Mouse (Mus musculus) layer of hippocampus, adult 9-10 months (tissue): ENCODE results near the gene Txndc2.

Experiments
- DNase-seq: peaks from one replicate; pipeline ENCODE4 v3.0.0; 2022; ENCODE audit warnings: low spot score

The Txndc2 gene

GRCm38 (mm10) chr17:65641734-65642218 lies at the start of gene Txndc2:
Gene Txndc2, minus strand, starts transcription at chr17:65642168.
- DNase-seq, result no peak

GRCm38 (mm10) chr17:65683731-65684130 lies 41.8 kb upstream of the Txndc2 start:
- no peak for DNase-seq

DNA sequence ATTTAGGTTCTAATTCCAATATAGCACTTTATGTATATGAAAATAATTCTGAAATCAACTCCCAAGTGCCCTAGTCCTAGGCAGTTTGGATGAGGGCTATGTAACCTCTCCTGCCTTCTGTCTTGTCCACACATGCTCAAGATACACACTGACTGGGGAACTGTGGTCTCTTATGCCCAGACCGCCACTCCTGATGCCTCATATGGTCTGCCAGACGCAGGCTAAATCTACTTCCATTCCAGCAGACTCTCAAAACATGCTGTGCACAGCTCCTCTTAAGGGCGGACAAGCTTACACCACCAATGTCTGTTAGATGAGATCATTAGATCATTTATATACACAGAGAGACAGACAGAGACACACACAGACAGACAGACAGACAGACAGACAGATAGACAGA lies 41.3 kb upstream of the Txndc2 start:
- DNase-seq, result no peak

DNA sequence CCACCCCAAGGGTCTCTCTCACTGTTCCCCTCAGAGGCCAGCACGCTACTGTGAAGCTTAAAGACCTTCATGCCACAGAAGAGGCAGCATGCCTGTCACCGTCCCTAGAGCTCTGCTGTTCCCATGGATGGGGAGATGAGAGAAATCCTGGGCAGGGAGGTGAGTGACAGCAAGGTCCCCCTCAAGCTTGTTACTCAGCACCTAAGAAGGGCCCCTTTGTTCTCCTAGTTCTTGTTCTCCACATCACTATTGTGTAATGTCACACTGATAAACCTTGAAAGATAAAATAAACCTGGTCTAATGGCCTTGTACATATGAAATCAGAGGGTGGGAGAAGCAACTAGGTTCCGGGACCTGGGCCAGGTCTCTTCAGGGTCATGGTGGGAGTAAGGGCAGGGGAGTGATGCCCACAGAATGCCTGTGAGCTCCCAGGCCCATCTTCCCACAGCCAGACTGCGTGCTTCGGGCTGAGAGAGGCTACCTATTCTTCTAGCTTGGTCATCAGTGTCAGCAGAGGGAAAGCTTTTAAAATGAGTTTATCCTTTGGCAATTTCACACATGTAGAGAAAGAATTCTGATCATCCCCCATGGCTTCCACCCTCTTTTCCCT lies 40.2 kb upstream of the Txndc2 start:
- DNase-seq, result no peak

DNA sequence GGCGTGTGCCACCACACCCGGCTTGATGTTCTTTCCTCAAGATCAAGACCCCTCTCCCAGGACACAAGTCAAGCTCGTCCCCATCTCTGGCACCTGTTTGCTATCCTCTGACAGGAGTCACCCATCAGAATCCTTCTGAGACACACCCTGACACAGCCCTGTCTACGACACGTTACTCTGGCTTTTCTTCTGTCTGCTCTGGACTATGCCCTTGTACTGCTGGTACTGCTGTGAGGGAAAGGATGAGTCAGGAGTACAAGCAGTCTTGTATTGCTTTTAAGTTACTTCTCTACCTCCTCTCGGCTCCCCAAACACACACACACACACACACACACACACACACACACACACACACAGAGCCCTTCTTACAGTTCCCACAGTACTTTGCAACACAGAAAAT lies 39.5 kb upstream of the Txndc2 start:
- DNase-seq, result no peak

DNA sequence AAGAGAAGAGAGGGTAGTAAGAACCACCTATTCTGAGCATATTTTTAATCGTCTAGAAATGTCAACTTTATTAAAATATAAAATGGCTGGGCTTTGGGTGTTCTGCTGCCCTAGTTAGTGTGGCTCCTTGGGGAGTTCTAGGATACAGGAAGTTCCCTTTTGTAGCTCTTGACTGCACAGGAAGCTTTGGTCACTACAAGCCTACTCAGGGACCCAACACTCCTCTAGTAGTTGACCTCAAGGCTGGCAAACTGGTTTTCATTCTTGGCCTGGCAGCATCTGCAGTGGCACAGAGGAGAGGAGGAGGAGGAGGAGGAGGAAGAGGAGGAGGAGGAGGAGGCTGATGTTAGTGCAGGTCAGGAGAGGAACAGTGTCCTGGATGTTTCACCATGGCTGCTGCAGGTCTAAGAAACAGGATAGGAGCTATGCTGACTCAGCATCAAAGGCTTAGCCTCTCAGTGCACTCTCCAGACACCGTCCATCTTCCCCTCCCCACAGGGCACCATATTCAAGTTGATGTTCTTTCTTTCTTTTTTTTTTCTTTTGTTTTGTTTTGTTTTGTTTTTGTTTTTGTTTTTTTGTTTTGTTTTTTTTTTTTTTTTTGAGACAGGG lies 38.9 kb upstream of the Txndc2 start:
- no peak for DNase-seq

GRCm38 (mm10) chr17:65679806-65680446 lies 38.0 kb upstream of the Txndc2 start:
- DNase-seq, result no peak

- DNase-seq, result no peak
Observed at GRCm38 (mm10) chr17:65677742-65678141, 35.8 kb upstream of the Txndc2 start.

GRCm38 (mm10) chr17:65676536-65676935 lies 34.6 kb upstream of the Txndc2 start:
- DNase-seq, result no peak

DNA sequence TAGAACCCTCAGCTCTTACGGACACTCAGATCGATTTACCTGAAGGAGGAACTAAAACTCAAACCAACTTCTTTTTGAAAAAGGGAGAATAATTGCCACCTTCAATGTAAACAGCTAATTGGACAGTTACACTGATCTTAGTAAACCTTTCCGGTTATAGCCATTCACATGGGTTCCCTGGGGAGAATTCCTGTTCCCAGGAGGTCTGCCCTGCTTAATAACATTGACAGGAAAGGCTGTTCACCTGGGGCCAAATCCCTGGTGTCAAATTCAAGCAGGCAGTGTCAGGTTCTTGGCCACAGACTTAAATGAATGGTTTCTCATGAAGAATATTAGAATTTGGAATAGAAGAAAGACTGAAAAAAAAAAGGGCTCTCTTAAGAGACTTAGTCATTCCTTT lies 34.0 kb upstream of the Txndc2 start:
- no peak for DNase-seq

DNA sequence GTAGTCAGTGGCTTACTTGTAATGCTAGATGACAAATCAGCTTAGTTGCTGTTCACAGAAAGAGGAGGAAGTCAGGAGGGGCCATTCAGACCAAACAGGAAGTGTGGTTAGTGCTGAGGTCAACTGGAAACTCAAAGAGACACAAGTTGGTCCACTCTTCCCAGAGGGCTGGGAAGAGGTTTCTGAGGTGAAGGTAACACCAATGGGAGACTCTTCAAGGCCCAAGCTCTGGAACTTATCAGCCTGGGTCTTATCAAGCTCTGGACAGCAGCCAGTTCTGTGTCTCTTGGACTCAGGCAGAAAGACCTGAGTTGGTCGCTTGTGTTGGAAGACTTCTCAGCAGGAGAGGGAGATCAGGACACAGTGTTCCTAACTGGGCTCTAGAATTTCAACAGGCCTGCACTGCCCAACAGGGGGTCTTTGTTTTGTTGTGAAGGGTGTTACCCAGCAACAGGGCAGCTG lies 32.8 kb upstream of the Txndc2 start:
- DNase-seq, result no peak

DNA sequence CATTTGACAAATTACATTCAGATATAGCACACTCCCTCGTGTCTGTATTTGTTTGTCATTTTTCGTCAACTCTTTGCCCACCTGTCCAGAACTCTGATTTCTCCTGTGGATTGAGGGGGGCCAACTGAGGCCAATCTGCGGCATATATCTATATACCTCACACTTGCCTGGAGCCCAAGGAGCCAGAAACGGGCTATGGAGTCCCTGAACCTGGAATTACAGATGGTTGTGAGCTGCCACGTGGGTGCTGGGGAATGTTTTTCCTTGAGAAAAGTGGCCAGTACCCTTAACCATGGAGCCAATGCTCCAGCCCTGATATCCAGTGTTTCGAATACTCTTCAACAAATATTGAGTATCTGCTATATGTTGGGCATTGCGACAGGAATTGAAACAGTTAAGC lies 31.0 kb upstream of the Txndc2 start:
- no peak for DNase-seq

- DNase-seq, result no peak
Observed at GRCm38 (mm10) chr17:65669061-65669460, 27.1 kb upstream of the Txndc2 start.

DNA sequence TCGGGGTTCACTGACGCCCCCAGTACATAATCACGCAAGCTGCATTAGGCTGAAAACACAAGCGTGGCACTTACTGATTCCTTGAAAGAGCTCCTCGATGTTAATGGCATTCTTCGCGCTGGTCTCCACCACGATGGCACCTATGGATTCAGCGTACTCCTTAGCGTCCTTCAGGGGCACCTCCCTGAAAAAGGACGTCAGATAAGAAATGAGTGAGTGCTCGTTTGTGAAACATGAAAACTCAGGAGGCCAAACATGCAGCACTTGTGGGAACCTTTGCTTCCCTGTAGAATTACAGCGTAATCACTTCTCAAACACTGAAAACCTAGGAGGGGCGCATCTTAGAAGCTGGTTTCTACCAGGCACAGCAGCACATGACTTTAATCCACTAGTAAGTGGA lies 25.8 kb upstream of the Txndc2 start:
- DNase-seq, result no peak

DNA sequence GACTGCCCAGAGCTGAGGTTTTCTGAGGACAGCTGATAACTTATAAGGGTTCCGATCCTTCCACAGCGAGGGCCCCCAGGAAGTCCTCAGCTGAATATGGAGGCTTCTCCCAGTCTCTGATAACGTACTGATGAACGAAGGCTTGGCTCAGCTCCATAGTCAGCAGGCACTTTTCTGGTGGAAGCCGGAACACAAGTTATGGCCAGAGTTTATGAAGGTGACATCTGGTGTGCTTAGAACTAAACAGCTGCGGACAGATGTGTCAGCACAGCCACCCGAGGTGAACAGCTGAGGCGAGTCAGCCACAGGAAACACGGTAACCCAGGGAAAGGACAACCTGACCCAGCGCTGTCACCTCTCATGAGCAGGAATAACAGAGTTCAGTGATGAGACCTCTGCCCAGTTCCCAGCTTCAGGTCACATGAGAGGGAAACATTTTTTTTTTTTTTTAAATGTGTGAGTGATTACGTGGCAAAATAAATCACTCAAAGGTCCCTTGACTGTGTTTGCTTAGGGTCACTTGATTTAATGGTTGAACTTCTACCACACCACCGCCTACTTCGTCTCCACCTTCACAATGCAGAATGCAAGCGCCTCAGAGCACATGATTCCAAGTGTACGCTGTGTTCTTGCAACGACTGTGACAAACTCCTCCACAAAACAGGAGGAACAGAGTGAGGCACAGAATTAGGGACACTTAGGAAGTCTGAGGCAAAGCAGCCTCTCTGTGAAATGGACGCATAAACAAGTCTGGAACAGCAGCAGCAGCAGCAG lies 24.6 kb upstream of the Txndc2 start:
- no peak for DNase-seq

DNA sequence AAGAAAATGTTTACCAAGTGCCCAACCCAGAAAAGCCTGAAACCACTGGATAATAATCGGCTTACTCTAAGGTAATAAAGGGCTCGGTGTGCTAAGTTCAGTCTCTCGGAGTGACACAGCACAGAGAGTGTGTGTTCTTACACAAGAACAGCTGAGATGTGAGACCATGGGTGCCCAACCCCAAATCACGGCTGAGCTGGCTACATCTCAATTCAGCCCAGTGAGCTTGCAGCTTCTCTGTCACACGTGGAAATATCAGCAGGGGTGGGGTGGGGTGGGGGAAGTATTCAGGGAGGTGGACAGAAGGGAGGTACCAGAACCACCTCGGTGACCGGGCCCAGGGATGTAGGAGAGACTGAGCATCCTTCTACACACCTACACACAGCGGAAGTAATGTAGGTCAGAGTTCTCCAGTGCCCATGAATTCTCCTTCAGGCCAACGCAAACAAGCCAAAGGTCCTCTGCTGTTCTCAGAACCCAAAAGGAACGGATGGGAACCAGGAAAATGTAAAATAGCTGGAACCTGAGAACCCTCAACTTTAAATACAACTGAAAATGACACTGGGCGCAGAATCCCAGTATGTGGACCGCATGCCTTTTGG lies 23.9 kb upstream of the Txndc2 start:
- DNase-seq, result no peak

DNA sequence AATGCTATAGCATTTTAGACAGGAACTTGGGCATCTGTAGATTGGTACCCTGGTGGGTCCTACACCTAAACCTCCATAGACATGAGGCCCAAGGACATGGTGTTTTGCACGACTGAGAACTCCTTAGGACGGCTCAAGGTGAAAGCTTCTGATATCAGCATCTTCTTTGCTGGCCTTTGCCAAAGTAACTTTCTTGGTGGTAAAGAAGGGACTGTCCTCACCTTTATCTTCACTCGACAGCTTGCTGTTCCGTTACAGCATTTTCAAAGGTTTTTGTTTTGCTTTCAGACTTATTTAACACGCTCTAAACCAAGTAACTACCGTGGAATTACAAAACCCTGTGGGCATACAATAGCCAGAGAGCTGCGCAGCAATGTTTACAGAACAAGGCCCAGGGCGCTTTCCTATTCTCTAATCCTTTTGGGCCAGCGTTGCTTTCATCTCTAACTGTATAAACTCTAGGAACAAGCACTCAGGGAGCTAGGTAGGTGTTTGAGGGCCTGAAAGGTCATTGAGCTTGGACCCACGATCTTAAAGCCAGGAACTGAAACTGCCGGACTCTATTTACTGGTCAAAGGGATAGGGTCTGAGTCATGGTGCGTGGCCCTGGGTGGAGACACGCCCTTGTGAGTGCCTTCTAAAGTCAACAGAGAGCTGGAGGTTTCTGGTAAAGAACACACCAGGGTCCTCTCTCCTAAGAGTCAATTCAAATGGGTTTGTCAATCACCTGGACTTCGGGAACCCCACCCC lies 21.5 kb upstream of the Txndc2 start:
- DNase-seq, result no peak

GRCm38 (mm10) chr17:65662662-65663061 lies 20.7 kb upstream of the Txndc2 start:
- DNase-seq, result no peak

DNA sequence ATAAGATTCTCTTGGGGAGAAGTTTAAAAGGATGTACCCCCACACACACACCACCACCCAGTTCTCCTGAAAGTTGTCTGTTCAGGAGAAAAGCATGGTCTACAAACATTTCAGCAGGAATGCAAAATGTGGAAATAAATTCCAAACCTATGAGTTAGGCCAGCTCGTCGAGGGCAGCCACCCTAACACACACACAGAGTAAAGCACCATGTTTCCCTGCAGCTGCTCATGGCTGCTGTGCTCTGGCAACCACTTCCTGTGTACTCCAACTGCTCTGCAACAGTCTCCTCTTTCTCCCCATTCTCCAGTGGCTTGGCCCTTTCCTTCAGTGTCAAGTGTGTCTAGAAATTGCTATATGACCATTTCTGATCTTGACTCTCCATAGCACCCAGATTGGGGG lies 16.4 kb upstream of the Txndc2 start:
- no peak for DNase-seq

GRCm38 (mm10) chr17:65657958-65658357 lies 16.0 kb upstream of the Txndc2 start:
- no peak for DNase-seq

DNA sequence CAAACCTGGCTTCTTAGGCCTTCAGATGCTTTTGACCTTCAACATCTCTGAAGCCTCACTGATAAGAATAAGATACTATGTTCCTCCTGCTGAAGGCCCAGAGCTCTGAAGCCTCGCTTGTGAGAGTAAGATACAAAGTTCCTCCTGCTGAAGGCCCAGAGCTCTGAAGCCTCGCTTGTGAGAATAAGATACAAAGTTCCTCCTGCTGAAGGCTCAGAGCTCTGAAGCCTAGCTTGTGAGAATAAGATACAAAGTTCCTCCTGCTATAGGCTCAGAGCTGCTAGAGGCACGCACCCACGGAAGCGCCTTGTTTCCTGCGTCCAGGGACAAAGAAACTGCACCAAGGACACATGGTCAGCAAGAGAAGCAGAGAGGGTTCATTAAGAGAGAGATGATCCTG lies 14.8 kb upstream of the Txndc2 start:
- DNase-seq, result no peak

DNA sequence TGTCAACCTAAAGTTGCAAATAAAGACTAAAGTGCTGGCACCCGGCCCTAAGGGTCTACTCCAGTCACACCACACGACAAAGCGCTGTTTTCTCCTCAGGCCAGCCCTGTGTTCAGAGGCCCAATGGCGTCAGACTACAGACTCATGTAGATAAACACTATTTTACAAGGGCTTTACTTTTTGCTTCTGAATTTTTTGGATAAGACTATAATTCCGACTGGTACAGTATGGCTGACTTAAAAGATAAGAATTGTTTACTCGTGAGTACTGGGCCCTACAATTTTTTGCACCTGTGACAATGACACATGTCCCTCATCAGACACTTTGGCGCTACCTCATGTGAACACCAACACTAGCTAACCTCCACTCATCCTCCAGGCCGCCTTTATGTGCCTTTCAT lies 14.1 kb upstream of the Txndc2 start:
- no peak for DNase-seq
